Mouse (Mus musculus) neural tube, embryonic 11.5 days (tissue): ENCODE results near the gene Colgalt2. TPM values are rescaled to one million over a fixed set of nuclear protein-coding genes. Genes with fewer than 3 reads are reported as not detected.

Experiments used
- ATAC-seq: fragments of 200-750 bp; cut with Nextera tagmentation; 2 replicates; pipeline ENCODE4 v1.8.0; 2017; ENCODE audit warnings: moderate number of reproducible peaks, mild to moderate bottlenecking, moderate TSS enrichment, moderate library complexity; ENCODE audit not compliant: insufficient read depth, low FRiP score, low TSS enrichment
- DNase-seq: peaks from one replicate; pipeline ENCODE4 v3.0.0-alpha.2; 2015; ENCODE audit warnings: low spot score
- H3K27ac ChIP-seq: fragments of 300-500 bp; sonication (generic); 2 replicates; pipeline ENCODE4 v1.5.1; 2014; ENCODE audit warnings: low read depth, mild to moderate bottlenecking, low read length
- H3K27me3 ChIP-seq: fragments of 300-500 bp; sonication (generic); 2 replicates; pipeline ENCODE4 v1.6.1; 2014; ENCODE audit warnings: mild to moderate bottlenecking, low read length, mixed read lengths; ENCODE audit not compliant: control insufficient read depth, insufficient read depth
- H3K36me3 ChIP-seq: fragments of 300-500 bp; sonication (generic); 2 replicates; pipeline ENCODE4 v1.6.1; 2014; ENCODE audit warnings: mild to moderate bottlenecking, low read length, moderate library complexity, mixed read lengths; ENCODE audit not compliant: control insufficient read depth, insufficient read depth
- H3K4me1 ChIP-seq: fragments of 300-500 bp; sonication (generic); 2 replicates; pipeline ENCODE4 v1.6.1; 2014; ENCODE audit warnings: low read length, mixed read lengths; ENCODE audit not compliant: control insufficient read depth, insufficient read depth
- H3K4me2 ChIP-seq: fragments of 300-500 bp; sonication (generic); 2 replicates; pipeline ENCODE4 v1.6.1; 2014; ENCODE audit warnings: low read depth, mild to moderate bottlenecking, moderate library complexity
- H3K4me3 ChIP-seq: fragments of 300-500 bp; sonication (generic); 2 replicates; pipeline ENCODE4 v1.5.1; 2014; ENCODE audit warnings: low read depth, low read length
- H3K9ac ChIP-seq: fragments of 300-500 bp; sonication (generic); 2 replicates; pipeline ENCODE4 v1.6.1; 2014; ENCODE audit warnings: mild to moderate bottlenecking, low read length
- H3K9me3 ChIP-seq: fragments of 300-500 bp; sonication (generic); 2 replicates; pipeline ENCODE4 v1.6.1; 2016; ENCODE audit warnings: low read length; ENCODE audit not compliant: control insufficient read depth
- WGBS: fragments of 180-500 bp; shearing (Covaris S2); extraction: QIAGEN DNeasy Blood & Tissue Kit; methylation state at CpG from one replicate; pipeline ENCODE4 v1.1.7; 2014; 5-methylcytosine and 5-hydroxymethylcytosine counted together
- polyA plus RNA-seq: library from polyadenylated mRNA; unstranded; fragments of >200 nt; fragmentation: Nextera tagmentation; extraction: Ambion mirVana; gene quantifications from 2 replicates; pipeline ENCODE4 v1.2.1, GENCODE M21; 2014

Colgalt2 gene
- polyA plus RNA-seq, 1 experiment from 2014 or later: 3.7 TPM

GRCm38 (mm10) chr1:152389271-152389670 lies 10.4 kb upstream of the Colgalt2 start:
- no peaks in the 10 kb centered on the region for H3K4me1 ChIP-seq
- no peak overlapping the region for H3K27ac ChIP-seq
- DNase-seq (no peak), ATAC-seq (no peak)
- no peaks in the 10 kb centered on the region for H3K9me3 ChIP-seq
- no peak overlapping the region for H3K4me2 ChIP-seq
- no peak overlapping the region for H3K9ac ChIP-seq
- H3K36me3 ChIP-seq: no peaks in the 10 kb centered on the region
- no peak overlapping the region for H3K4me3 ChIP-seq
- no peaks in the 10 kb centered on the region for H3K27me3 ChIP-seq

DNA sequence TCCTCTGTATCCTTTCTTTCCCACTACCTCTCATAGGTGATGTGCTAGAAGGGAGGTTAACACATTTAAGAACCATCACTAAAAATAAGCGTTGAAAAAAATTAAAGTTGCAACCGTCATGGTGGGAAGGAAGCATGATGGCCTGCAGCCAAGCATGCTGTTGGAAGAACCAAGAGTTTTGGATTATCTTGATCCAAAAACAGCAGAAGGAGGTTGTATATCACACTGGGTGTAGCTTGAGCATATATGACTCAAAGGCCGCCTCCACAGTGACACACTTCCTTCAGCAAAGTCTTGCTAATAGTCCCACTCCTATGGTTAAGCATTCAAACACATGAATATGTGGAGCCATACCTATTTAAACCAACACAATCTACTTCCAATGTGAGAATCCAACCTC lies 5.5 kb upstream of the Colgalt2 start:
- DNase-seq (no peak), ATAC-seq (no peak)
- Histone ChIP-seq H3K4me3 (no peak overlapping the region), H3K4me1 (no peaks in the 10 kb centered on the region), H3K9me3 (no peaks in the 10 kb centered on the region), H3K4me2 (no peak overlapping the region), H3K27me3 (no peaks in the 10 kb centered on the region), H3K27ac (no peak overlapping the region), H3K9ac (no peak overlapping the region), H3K36me3 (no peaks in the 10 kb centered on the region)
- 94% methylated on average over 3 of the region's 3 CpGs for WGBS

GRCm38 (mm10) chr1:152394956-152395515 lies 4.6 kb upstream of the Colgalt2 start:
- no peak for DNase-seq
- no peak overlapping the region for H3K27ac ChIP-seq
- no peak for ATAC-seq
- no peaks in the 10 kb centered on the region for H3K4me1 ChIP-seq
- H3K36me3 ChIP-seq: no peaks in the 10 kb centered on the region
- 84% methylated on average over 4 of the region's 4 CpGs for WGBS
- no peak overlapping the region for H3K9ac ChIP-seq
- no peaks in the 10 kb centered on the region for H3K9me3 ChIP-seq
- no peaks in the 10 kb centered on the region for H3K27me3 ChIP-seq
- no peak overlapping the region for H3K4me3 ChIP-seq
- H3K4me2 ChIP-seq: no peak overlapping the region

- ATAC-seq (no peak), DNase-seq (no peak)
- Histone ChIP-seq H3K4me1 (peaks cover 6% of the 10 kb centered on the region; the same call in 1 of the 2 replicates), H3K4me3 (no peak overlapping the region), H3K9me3 (no peaks in the 10 kb centered on the region), H3K9ac (no peak overlapping the region), H3K27ac (no peak overlapping the region), H3K4me2 (no peak overlapping the region), H3K27me3 (peaks cover 2% of the 10 kb centered on the region; the same call in 1 of the 2 replicates), H3K36me3 (no peaks in the 10 kb centered on the region)
- 77% methylated on average over 1 of the region's 1 CpGs for WGBS
Measured at GRCm38 (mm10) chr1:152398708-152399107, 922 bp upstream of the Colgalt2 start.

DNA sequence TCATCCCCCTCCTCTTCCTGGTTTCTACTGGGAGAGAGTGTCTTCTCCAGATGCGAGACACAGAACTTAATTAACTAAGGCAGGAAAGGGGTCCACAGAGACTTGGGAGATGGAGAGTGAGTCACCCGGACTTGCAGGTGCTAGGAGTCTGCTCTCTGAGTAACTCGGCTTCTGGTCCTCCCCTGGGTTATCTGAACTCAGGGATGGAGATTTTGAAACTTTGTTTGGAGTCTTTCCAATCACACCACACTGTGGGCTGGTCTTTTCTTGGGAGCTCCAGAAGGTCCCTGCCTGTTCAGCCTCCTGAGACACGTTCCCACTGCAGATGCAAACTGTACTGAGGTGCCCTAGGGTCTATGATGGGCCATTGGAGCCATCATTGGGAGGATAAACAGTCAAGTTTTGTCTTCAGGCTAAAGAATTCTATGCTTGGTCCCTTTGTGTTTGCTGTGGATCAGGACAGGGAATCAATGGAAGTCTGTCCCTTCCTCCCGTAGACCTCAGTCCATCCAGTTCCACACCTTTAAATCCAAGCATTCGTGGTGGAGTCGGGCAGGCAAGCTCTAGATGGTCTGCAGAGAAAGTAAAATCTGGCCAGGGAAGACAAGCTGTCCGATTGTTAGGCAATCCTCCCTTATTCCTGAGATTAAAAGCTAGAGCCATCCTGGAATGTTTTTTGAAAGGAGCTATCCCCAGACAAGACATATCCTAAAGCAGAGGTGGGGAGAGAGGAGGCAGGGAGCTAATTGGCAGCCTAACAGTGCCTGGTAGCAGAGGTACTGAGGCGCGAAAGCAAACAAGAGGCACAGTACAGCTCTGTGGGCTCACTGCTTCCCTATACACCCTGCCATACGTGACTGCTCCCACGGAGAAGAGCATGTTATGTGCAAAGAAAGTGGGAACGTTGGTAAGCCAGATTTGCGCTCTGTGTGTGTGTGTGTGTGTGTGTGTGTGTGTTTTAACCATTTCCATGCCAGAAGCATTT lies 1.2 kb downstream of the Colgalt2 start:
- Histone ChIP-seq H3K4me2 (peak overlapping the region; percentile 85), H3K9me3 (no peaks in the 10 kb centered on the region), H3K27me3 (peaks cover 2% of the 10 kb centered on the region; the same call in 1 of the 2 replicates), H3K4me3 (peak overlapping the region; percentile 66), H3K27ac (no peak overlapping the region), H3K4me1 (peaks cover 6% of the 10 kb centered on the region; the same call in 1 of the 2 replicates), H3K9ac (peak overlapping the region; percentile 76), H3K36me3 (no peaks in the 10 kb centered on the region)
- ATAC-seq (no peak), DNase-seq (no peak)
- WGBS: 28% methylated on average over 14 of the region's 14 CpGs

- 46% methylated on average over 22 of the region's 22 CpGs for WGBS
- H3K9me3 ChIP-seq: no peaks in the 10 kb centered on the region
- no peaks in the 10 kb centered on the region for H3K27me3 ChIP-seq
- DNase-seq (peak; percentile 32), ATAC-seq (no peak)
- H3K36me3 ChIP-seq: no peaks in the 10 kb centered on the region
- no peak overlapping the region; the same call in 1 of the 2 replicates for H3K27ac ChIP-seq
- H3K4me3 ChIP-seq: no peak overlapping the region
- no peak overlapping the region; the same call in 1 of the 2 replicates for H3K4me2 ChIP-seq
- H3K4me1 ChIP-seq: no peaks in the 10 kb centered on the region
- no peak overlapping the region for H3K9ac ChIP-seq
Measured at GRCm38 (mm10) chr1:152407021-152407946, 7.7 kb downstream of the Colgalt2 start.

GRCm38 (mm10) chr1:152409356-152409755 lies 9.7 kb downstream of the Colgalt2 start:
- no peak overlapping the region for H3K4me2 ChIP-seq
- 76% methylated on average over 4 of the region's 4 CpGs for WGBS
- no peaks in the 10 kb centered on the region for H3K36me3 ChIP-seq
- no peak overlapping the region for H3K4me3 ChIP-seq
- H3K27me3 ChIP-seq: no peaks in the 10 kb centered on the region
- no peaks in the 10 kb centered on the region; the same call in 1 of the 2 replicates for H3K4me1 ChIP-seq
- no peak overlapping the region for H3K9ac ChIP-seq
- no peaks in the 10 kb centered on the region for H3K9me3 ChIP-seq
- ATAC-seq (no peak), DNase-seq (no peak)
- no peak overlapping the region for H3K27ac ChIP-seq

DNA sequence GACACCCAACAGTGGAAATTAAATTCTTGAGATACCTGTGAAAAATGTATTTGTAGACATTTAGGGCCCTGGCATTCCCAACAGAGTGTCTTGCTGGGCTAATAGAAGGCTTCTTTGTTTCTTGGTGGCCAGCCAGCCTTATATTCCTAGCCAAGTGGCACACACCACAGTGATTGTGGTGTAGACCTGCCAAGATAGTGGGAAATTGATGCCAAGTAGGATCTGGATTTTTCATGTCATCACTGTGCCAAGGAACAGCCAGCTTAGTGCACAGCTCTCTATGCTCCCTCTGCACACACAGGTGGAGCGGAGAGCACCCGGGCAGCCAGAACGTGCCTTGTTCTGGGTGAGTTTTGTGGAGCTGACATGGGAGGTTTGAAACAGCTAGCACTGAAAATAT lies 11.0 kb downstream of the Colgalt2 start:
- H3K9ac ChIP-seq: no peak overlapping the region
- ATAC-seq: no peak
- DNase-seq: no peak
- H3K27ac ChIP-seq: no peak overlapping the region
- peaks cover 2% of the 10 kb centered on the region; the same call in 1 of the 2 replicates for H3K4me1 ChIP-seq
- H3K36me3 ChIP-seq: no peaks in the 10 kb centered on the region
- H3K9me3 ChIP-seq: no peaks in the 10 kb centered on the region
- WGBS: 97% methylated on average over 3 of the region's 3 CpGs
- H3K4me3 ChIP-seq: no peak overlapping the region
- no peak overlapping the region for H3K4me2 ChIP-seq
- H3K27me3 ChIP-seq: no peaks in the 10 kb centered on the region
